Mouse (Mus musculus): ENCODE measurements around the gene Rab7.

GRCm38 (mm10) chr6:88059903-88060302 lies 14.8 kb upstream of the Rab7 start:
- TF ChIP-seq POLR2A (IDR thresholded peaks at IDR 0.05; ENCODE audit: borderline replicate concordance, control insufficient read depth, low read depth, low read length) (no peak), CTCF (IDR thresholded peaks at IDR 0.05; ENCODE audit: control insufficient read depth, insufficient read depth, low read length) (no peak)

Measured in bone marrow, adult 2 months (tissue).